Mouse (Mus musculus) olfactory bulb, adult 2 months (tissue): ENCODE measurements around the gene Dennd1a. TPM values are rescaled to one million over a fixed set of nuclear protein-coding genes. Genes with fewer than 3 reads are reported as not detected.

ENCODE experiments used
- H3K27ac ChIP-seq: fragments of 200-500 bp; 2 replicates; pipeline ENCODE4 v1.5.1; 2012; ENCODE audit warnings: low read depth, low read length; ENCODE audit not compliant: insufficient read depth
- H3K4me1 ChIP-seq: fragments of 200-500 bp; 2 replicates; pipeline ENCODE4 v1.6.1; 2012; ENCODE audit warnings: low read length; ENCODE audit not compliant: control insufficient read depth, insufficient read depth
- H3K4me3 ChIP-seq: fragments of 200-500 bp; 2 replicates; pipeline ENCODE4 v1.5.1; 2012; ENCODE audit warnings: mild to moderate bottlenecking, low read depth, low read length, moderate library complexity; ENCODE audit not compliant: insufficient read depth
- CTCF ChIP-seq: fragments of 200-500 bp; IDR thresholded peaks from 2 replicates; pipeline ENCODE4 v1.5.1; 2012; ENCODE audit warnings: low read depth, mild to moderate bottlenecking, low read length, moderate library complexity; ENCODE audit not compliant: insufficient read depth
- POLR2A ChIP-seq: fragments of 200-500 bp; IDR thresholded peaks from 2 replicates; pipeline ENCODE4 v1.6.1; 2012; ENCODE audit warnings: mild to moderate bottlenecking, low read depth, low read length, moderate library complexity; ENCODE audit not compliant: insufficient read depth
- WGBS: fragments of 180-500 bp; shearing (Covaris S2); methylation state at CpG from one replicate; pipeline ENCODE4 v1.1.7; 2018; 5-methylcytosine and 5-hydroxymethylcytosine counted together
- polyA plus RNA-seq: library from polyadenylated mRNA; stranded (reverse); fragments of >200 nt; gene quantifications from 2 replicates; pipeline ENCODE4 v1.2.4, GENCODE M21; 2012; ENCODE audit warnings: low replicate concordance; ENCODE audit not compliant: missing spikeins, insufficient read depth, insufficient read length

Gene Dennd1a
- polyA plus RNA-seq, 1 experiment: not detected

- Histone ChIP-seq H3K4me3 (no peak overlapping the region), H3K27ac (no peak overlapping the region), H3K4me1 (no peaks in the 10 kb centered on the region)
- WGBS: 82% methylated on average over 9 of the region's 9 CpGs
- no peak for TF ChIP-seq CTCF
- no peak for TF ChIP-seq POLR2A
These were observed 264.0 kb downstream of the Dennd1a start for GRCm38 (mm10) chr2:38023054-38023740.

DNA sequence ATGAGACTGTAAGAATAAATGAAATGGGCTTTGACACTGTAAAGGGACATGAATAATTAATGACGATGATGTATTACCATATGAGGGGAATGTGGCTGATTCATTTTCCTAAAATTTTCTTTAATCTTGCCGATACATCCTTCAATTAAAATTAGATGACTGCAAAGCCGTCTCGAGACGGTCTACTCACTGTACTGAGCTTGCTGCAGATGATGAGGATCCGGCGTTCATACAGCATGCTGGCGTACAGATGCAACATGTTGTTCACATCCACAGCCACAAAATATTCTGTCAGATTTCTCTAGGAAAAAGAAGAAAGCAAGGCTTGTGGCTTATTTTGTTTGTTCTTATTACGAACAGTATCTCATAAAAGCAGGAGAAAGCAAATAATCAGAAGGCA lies 266.0 kb downstream of the Dennd1a start:
- Histone ChIP-seq H3K4me1 (no peaks in the 10 kb centered on the region), H3K27ac (no peak overlapping the region), H3K4me3 (no peak overlapping the region)
- no peak for TF ChIP-seq CTCF
- no peak for TF ChIP-seq POLR2A
- WGBS: 97% methylated on average over 9 of the region's 9 CpGs

DNA sequence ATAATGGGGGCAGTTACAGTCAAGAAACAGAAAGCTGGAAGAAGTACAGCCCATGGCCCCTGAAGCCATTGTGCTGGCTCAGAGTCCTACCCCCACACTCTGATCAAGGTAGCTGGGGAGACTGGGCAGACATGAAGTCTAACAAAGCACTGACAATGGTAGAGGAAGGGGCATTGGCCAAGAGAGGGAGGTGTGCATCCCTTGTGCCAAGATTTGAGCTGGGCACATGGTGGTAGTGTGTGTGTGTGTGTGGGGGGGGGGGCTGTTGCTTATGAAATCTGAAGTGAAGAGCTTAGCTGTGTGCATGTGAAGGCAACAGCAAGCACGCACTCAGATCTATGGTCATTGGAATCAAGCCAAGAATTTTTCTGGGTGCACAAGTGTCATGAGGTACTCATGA lies 272.5 kb downstream of the Dennd1a start:
- TF ChIP-seq CTCF: no peak
- no peak for TF ChIP-seq POLR2A
- Histone ChIP-seq H3K4me3 (no peak overlapping the region), H3K27ac (no peak overlapping the region), H3K4me1 (peaks cover 3% of the 10 kb centered on the region; the same call in 1 of the 2 replicates)
- WGBS: 91% methylated on average over 1 of the region's 1 CpGs

DNA sequence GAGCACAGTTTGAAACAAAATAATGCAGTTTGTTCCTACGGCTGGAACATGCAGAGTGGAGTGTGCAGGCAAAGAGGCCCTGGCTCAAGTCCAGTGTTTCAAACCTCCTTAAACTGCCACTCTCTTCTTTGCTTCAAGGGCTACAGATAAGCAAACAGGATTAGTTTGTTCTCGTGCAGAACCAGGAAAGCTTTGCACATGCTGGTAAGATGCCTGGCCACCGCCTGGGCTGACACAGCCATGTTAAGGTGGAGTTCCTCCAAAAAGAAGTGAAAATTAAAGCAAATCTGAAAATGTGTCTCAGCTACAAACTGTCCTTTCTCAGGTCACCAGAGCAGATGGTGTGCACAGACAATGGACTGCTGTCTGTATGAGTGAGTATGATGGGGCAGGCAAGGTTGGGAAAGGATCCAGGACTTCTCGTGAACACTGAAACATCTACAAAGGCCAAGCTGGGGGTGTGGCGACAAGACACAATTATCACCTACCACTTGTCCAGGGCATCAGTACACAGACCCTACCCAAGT lies 273.3 kb downstream of the Dennd1a start:
- 60% methylated on average over 5 of the region's 5 CpGs for WGBS
- no peak for TF ChIP-seq CTCF
- no peak for TF ChIP-seq POLR2A
- Histone ChIP-seq H3K4me3 (no peak overlapping the region), H3K4me1 (peaks cover 3% of the 10 kb centered on the region; the same call in 1 of the 2 replicates), H3K27ac (no peak overlapping the region)

GRCm38 (mm10) chr2:38007238-38007637 lies 280.0 kb downstream of the Dennd1a start:
- TF ChIP-seq POLR2A (no peak), CTCF (no peak)
- 93% methylated on average over 1 of the region's 1 CpGs for WGBS
- no peak overlapping the region for H3K27ac ChIP-seq
- H3K4me3 ChIP-seq: no peak overlapping the region
- H3K4me1 ChIP-seq: no peaks in the 10 kb centered on the region

DNA sequence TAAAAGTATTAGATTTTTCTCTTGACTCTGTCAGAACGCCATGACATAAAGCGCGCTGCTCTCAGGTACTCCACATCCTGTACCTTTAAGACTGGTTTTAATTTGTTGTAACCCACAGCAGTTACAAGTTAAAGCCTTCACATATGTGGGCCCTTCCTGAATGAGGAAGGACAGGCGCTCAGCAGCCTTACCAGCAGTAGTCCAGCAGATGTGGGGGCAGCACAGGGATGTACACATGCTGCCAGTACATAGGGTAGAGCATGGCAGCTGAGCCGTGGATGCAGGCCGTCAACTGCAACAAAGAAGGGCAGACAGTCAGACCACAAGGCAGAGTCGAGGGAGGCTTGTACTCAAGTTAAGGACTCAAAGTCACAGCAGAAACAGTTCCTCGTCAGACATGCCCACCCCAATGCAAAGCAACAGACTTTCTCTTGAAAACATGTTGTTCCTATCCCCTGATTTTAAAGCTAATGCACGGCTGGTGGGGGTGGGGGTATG lies 284.0 kb downstream of the Dennd1a start:
- no peak overlapping the region for H3K4me3 ChIP-seq
- no peak overlapping the region for H3K27ac ChIP-seq
- H3K4me1 ChIP-seq: no peaks in the 10 kb centered on the region
- WGBS: 96% methylated on average over 9 of the region's 9 CpGs
- no peak for TF ChIP-seq CTCF
- TF ChIP-seq POLR2A: no peak

DNA sequence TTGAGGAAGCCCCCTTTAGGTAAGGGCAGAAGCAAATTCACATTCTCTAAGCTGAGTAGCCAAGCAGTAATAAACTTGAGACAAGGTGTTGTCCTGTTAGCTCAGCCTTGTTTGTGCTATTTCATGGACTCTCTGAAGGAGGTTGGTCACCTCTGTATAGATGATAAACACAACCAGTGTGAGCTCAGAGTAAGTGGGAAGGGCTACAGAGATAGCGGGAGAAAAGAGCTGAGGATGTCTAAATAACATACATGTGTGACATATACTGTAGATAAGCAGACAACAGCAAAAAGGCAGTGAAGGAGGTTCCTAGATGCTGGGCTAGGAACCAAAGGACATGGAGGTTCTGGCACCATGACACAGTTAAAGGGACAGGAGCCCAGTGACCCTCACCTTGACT lies 286.2 kb downstream of the Dennd1a start:
- Histone ChIP-seq H3K4me1 (no peaks in the 10 kb centered on the region), H3K27ac (no peak overlapping the region)
- TF ChIP-seq POLR2A (no peak), CTCF (no peak)

DNA sequence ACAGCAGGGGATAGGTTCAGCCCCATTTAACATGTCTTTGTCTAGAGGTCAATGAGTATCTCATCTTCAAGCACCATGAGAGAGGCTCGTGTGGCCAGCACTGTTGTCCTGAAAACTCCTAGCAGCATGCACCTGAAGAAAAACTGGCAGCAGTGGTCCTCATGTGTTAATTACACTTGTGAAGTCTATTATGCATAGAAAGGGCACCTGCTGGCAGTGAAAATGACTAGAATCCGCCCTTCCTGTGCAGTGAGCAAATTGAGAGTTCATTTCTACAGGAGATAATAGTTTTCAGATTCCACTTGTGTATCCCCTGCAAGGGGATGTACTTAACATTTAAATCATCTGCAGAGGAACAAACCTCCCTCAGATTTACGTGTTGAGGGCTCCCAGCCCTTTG lies 289.2 kb downstream of the Dennd1a start:
- Histone ChIP-seq H3K4me1 (no peaks in the 10 kb centered on the region), H3K27ac (no peak overlapping the region), H3K4me3 (no peak overlapping the region)
- 63% methylated on average over 3 of the region's 3 CpGs for WGBS
- no peak for TF ChIP-seq POLR2A
- TF ChIP-seq CTCF: no peak

More for the DNA sequence above, 286.2 kb downstream of the Dennd1a start:
- H3K4me3 ChIP-seq: no peak overlapping the region
- 100% methylated on average over 1 of the region's 1 CpGs for WGBS

DNA sequence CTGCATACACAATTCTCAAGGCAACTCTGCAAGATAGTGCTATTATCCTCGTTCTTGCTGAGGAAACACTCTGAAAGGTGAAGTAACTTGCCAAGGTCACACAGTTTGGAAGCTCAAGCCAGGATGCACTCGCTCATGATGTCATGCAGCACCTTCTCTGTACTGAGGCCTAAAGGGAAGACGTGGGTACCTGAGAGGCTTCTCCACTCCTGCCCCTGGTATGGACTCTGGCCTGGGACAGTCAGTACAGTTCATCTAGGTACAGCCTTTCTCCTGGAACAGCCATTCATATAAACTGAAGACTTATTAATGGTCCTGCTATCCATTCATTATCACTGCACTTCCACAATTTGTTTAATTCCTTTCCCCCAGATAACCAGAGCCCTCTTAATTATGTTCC lies 298.1 kb downstream of the Dennd1a start:
- TF ChIP-seq CTCF: no peak
- TF ChIP-seq POLR2A: no peak
- 96% methylated on average over 3 of the region's 3 CpGs for WGBS

More for the DNA sequence above, 298.1 kb downstream of the Dennd1a start:
- Histone ChIP-seq H3K27ac (no peak overlapping the region), H3K4me1 (no peaks in the 10 kb centered on the region), H3K4me3 (no peak overlapping the region)
